ENCODE assay signal across 22 mouse cellular contexts in genomic region chr3:96251787-96252186, GRCm38 (mm10). TPM values are rescaled to one million over a fixed set of nuclear protein-coding genes. Genes with fewer than 3 reads are reported as not detected.
DNase-seq lines count a peak whose midpoint lies in the region; ATAC-seq lines count a peak whose summit lies in the region.
"Had no signal": no experiment of that assay in that cellular context is flagged by ENCODE, and none has a peak within 500 bp of the region (broad histone marks: within the 10 kb centered on the region; RNA-seq: fewer than 3 reads in every experiment).

No protein-coding gene starts in this region.

- peak overlapping the region; percentile 57; the same call in 1 of the 2 replicates for H3K27ac ChIP-seq in liver, embryonic 13.5 days
- H3K27ac ChIP-seq: embryonic facial prominence, embryonic 10.5 days; forebrain, embryonic 13.5 days; heart, embryonic 13.5 days; hindbrain, embryonic 12.5 days had no signal

- H3K4me3 ChIP-seq in liver, embryonic 13.5 days (replicated peaks): no peak overlapping the region
- H3K4me3 ChIP-seq: embryonic facial prominence, embryonic 10.5 days; forebrain, embryonic 13.5 days; heart, embryonic 13.5 days; hindbrain, embryonic 12.5 days had no signal

- H3K27me3 ChIP-seq in liver, embryonic 13.5 days: no peaks in the 10 kb centered on the region
- H3K27me3 ChIP-seq: CH12.LX; forebrain, embryonic 13.5 days; heart, embryonic 13.5 days; hindbrain, embryonic 12.5 days had no signal

- DNase-seq in liver, embryonic 13.5 days: no peak
- no peak for DNase-seq in liver
- peak; percentile 35 to 42 for DNase-seq in B cell, adult 2 months
- no peak for DNase-seq in retina, postnatal 1 day
- DNase-seq in frontal cortex, postnatal 14 days (ENCODE audit: low spot score in 2 of 2): no peak
- DNase-seq in ovary, postnatal 36 days (ENCODE audit: low spot score): no peak
- DNase-seq: adrenal gland, adult 8-10 months; cerebellum, adult 11-12 months; cerebellum, adult 9-11 months; cerebellum, postnatal 36 days; gastrocnemius, postnatal 10 days; heart, postnatal 4 days had no signal

- H3K36me3 ChIP-seq in liver, embryonic 13.5 days: no peaks in the 10 kb centered on the region
- H3K36me3 ChIP-seq: embryonic facial prominence, embryonic 10.5 days; heart, embryonic 13.5 days; hindbrain, embryonic 12.5 days had no signal

- no peak for ATAC-seq in liver, embryonic 13.5 days (ENCODE audit: low read depth)
- peak; percentile 83 for ATAC-seq in granulocyte monocyte progenitor cell, adult 5-6 weeks (replicated peaks; ENCODE audit: poor library complexity, severe bottlenecking)
- ATAC-seq in megakaryocyte progenitor cell, adult 5-6 weeks (replicated peaks; ENCODE audit: poor library complexity): peak; percentile 30
- ATAC-seq: forebrain, embryonic 13.5 days; hindbrain, embryonic 16.5 days had no signal

- peaks cover 82% of the 10 kb centered on the region for H3K4me1 ChIP-seq in liver, embryonic 13.5 days (replicated peaks)

- 73% methylated on average over 3 of the region's 3 CpGs for WGBS in liver, embryonic 13.5 days (ENCODE audit: insufficient replicate concordance)

- H3K4me2 ChIP-seq in liver, embryonic 13.5 days: no peak overlapping the region
- H3K4me2 ChIP-seq: forebrain, embryonic 13.5 days; heart, embryonic 13.5 days; hindbrain, embryonic 12.5 days had no signal

- H3K9me3 ChIP-seq in liver, embryonic 13.5 days (replicated peaks): no peaks in the 10 kb centered on the region
- H3K9me3 ChIP-seq: embryonic facial prominence, embryonic 10.5 days; forebrain, embryonic 13.5 days; heart, embryonic 13.5 days; hindbrain, embryonic 12.5 days had no signal

- H3K9ac ChIP-seq in liver, embryonic 13.5 days: no peak overlapping the region
- H3K9ac ChIP-seq: forebrain, embryonic 13.5 days; heart, embryonic 13.5 days; hindbrain, embryonic 12.5 days had no signal

RNA-seq across cellular contexts. Expression of gene Hist2h3c1, which starts 5.3 kb away (rescaled TPM):
- 2.3 TPM in 2 replicates for polyA plus RNA-seq in liver, embryonic 13.5 days (2015; fragmentation: Nextera tagmentation; extraction: Ambion mirVana)
- 2.6 TPM in 1 of 2 replicates, not detected in the other for total RNA-seq in granulocyte monocyte progenitor cell, adult 5-6 weeks (2014; fragmentation: Nextera tagmentation)
- total RNA-seq in granulocyte monocyte progenitor cell, adult 5-6 weeks (2017): 3.9 TPM in 1 of 2 replicates, not detected in the other
- 17.3 and 17.9 TPM in 2 replicates for total RNA-seq in megakaryocyte progenitor cell, adult 5-6 weeks (2015)
- 2.8 TPM in 1 of 2 replicates, not detected in the other for total RNA-seq in megakaryocyte progenitor cell, adult 5-6 weeks (2017)
- total RNA-seq: adrenal gland, adult 8-10 months had no signal
- polyA plus RNA-seq: embryonic facial prominence, embryonic 14.5 days; gonadal fat pad, adult 2 months had no signal

RNA-seq across cellular contexts. Expression of gene Hist2h2aa1, which starts 6.5 kb away (rescaled TPM):
- polyA plus RNA-seq in liver, embryonic 13.5 days (2015; fragmentation: Nextera tagmentation; extraction: Ambion mirVana): 26.9 and 40.6 TPM in 2 replicates
- 15.5 and 20.3 TPM in 2 replicates for total RNA-seq in granulocyte monocyte progenitor cell, adult 5-6 weeks (2014; fragmentation: Nextera tagmentation)
- 5,091 and 8,727 TPM in 2 replicates for total RNA-seq in granulocyte monocyte progenitor cell, adult 5-6 weeks (2017)
- total RNA-seq in megakaryocyte progenitor cell, adult 5-6 weeks (2015): not detected in 2 replicates
- 7,846 and 10,813 TPM in 2 replicates for total RNA-seq in megakaryocyte progenitor cell, adult 5-6 weeks (2017)

RNA-seq across cellular contexts. Expression of gene Hist2h4, which starts 11.3 kb away (rescaled TPM):
- 15.2 and 44.8 TPM in 2 replicates for polyA plus RNA-seq in liver, embryonic 13.5 days (2015; fragmentation: Nextera tagmentation; extraction: Ambion mirVana)
- total RNA-seq in granulocyte monocyte progenitor cell, adult 5-6 weeks (2014; fragmentation: Nextera tagmentation): 26.9 and 57.4 TPM in 2 replicates
- total RNA-seq in granulocyte monocyte progenitor cell, adult 5-6 weeks (2017): 89.6 and 103 TPM in 2 replicates
- total RNA-seq in megakaryocyte progenitor cell, adult 5-6 weeks (2015): 111 and 118 TPM in 2 replicates
- 114 and 115 TPM in 2 replicates for total RNA-seq in megakaryocyte progenitor cell, adult 5-6 weeks (2017)

RNA-seq across cellular contexts. Expression of gene Hist2h2aa2, which starts 11.7 kb away (rescaled TPM):
- polyA plus RNA-seq in liver, embryonic 13.5 days (2015; fragmentation: Nextera tagmentation; extraction: Ambion mirVana): 53.6 and 86.4 TPM in 2 replicates
- 22.0 TPM in 1 of 2 replicates, not detected in the other for total RNA-seq in granulocyte monocyte progenitor cell, adult 5-6 weeks (2014; fragmentation: Nextera tagmentation)
- total RNA-seq in granulocyte monocyte progenitor cell, adult 5-6 weeks (2017): 5,007 TPM in 1 of 2 replicates, not detected in the other
- 54.6 and 61.5 TPM in 2 replicates for total RNA-seq in megakaryocyte progenitor cell, adult 5-6 weeks (2015)
- total RNA-seq in megakaryocyte progenitor cell, adult 5-6 weeks (2017): 0.67 and 1,948 TPM in 2 replicates

RNA-seq across cellular contexts. Expression of gene Hist2h3c2, which starts 12.9 kb away (rescaled TPM):
- polyA plus RNA-seq in liver, embryonic 13.5 days (2015; fragmentation: Nextera tagmentation; extraction: Ambion mirVana): 9.8 and 20.7 TPM in 2 replicates
- 35.5 and 102 TPM in 2 replicates for total RNA-seq in granulocyte monocyte progenitor cell, adult 5-6 weeks (2014; fragmentation: Nextera tagmentation)
- 160 and 202 TPM in 2 replicates for total RNA-seq in granulocyte monocyte progenitor cell, adult 5-6 weeks (2017)
- 259 and 308 TPM in 2 replicates for total RNA-seq in megakaryocyte progenitor cell, adult 5-6 weeks (2015)
- total RNA-seq in megakaryocyte progenitor cell, adult 5-6 weeks (2017): 127 and 135 TPM in 2 replicates

Comparison
In these comparisons a context has a peak if more than half of its experiments do, and no peak if none do; other contexts are left out.
1. DNase-seq: peak in B cell, adult 2 months (2 of 2); none in liver, embryonic 13.5 days (single experiment), liver (single experiment), retina, postnatal 1 day (single experiment), frontal cortex, postnatal 14 days (0 of 2) and ovary, postnatal 36 days (single experiment).